Mouse (Mus musculus) limb, embryonic 13.5 days (tissue): ENCODE results near the gene Atn1. TPM values are rescaled to one million over a fixed set of nuclear protein-coding genes. Genes with fewer than 3 reads are reported as not detected.

ENCODE experiments used
- ATAC-seq: fragments of 200-750 bp; cut with Nextera tagmentation; 2 replicates; pipeline ENCODE4 v1.8.0; 2017; ENCODE audit warnings: low read depth, moderate number of reproducible peaks, moderate TSS enrichment; ENCODE audit not compliant: low FRiP score
- H3K27ac ChIP-seq: fragments of 300-500 bp; sonication (generic); 2 replicates; pipeline ENCODE4 v1.5.1; 2015; ENCODE audit warnings: inconsistent platforms, mild to moderate bottlenecking, moderate library complexity
- H3K27me3 ChIP-seq: fragments of 300-500 bp; sonication (generic); 2 replicates; pipeline ENCODE4 v1.6.1; 2015; ENCODE audit warnings: mild to moderate bottlenecking, inconsistent platforms
- H3K36me3 ChIP-seq: fragments of 300-500 bp; sonication (generic); 2 replicates; pipeline ENCODE4 v1.6.1; 2015; ENCODE audit warnings: inconsistent platforms, mild to moderate bottlenecking, moderate library complexity
- H3K4me1 ChIP-seq: fragments of 300-500 bp; sonication (generic); 2 replicates; pipeline ENCODE4 v1.6.1; 2015; ENCODE audit warnings: inconsistent platforms
- H3K4me2 ChIP-seq: fragments of 300-500 bp; sonication (generic); replicated peaks from 2 replicates; pipeline ENCODE4 v1.6.1; 2015; ENCODE audit warnings: inconsistent platforms, mild to moderate bottlenecking, moderate library complexity
- H3K4me3 ChIP-seq: fragments of 300-500 bp; sonication (generic); 2 replicates; pipeline ENCODE4 v1.5.1; 2015; ENCODE audit warnings: moderate library complexity, mild to moderate bottlenecking, inconsistent platforms
- H3K9ac ChIP-seq: fragments of 300-500 bp; sonication (generic); 2 replicates; pipeline ENCODE4 v1.6.1; 2015; ENCODE audit warnings: mild to moderate bottlenecking, inconsistent platforms
- H3K9me3 ChIP-seq: fragments of 300-500 bp; sonication (generic); 2 replicates; pipeline ENCODE4 v1.6.1; 2016; ENCODE audit warnings: inconsistent platforms
- WGBS: fragments of 180-500 bp; shearing (Covaris S2); methylation state at CpG from one replicate; pipeline ENCODE4 v1.1.7; 2015; 5-methylcytosine and 5-hydroxymethylcytosine counted together
- microRNA counts: library from miRNA; unstranded; fragments of <30 nt; microRNA quantifications from one replicate; lab custom pipeline; 2016
- microRNA-seq: library from miRNA; unstranded; fragments of <30 nt; microRNA quantifications from one replicate; pipeline ENCODE4, GENCODE M21; 2016
- polyA plus RNA-seq: library from polyadenylated mRNA; unstranded; fragments of >200 nt; fragmentation: Nextera tagmentation; extraction: Ambion mirVana; gene quantifications from 2 replicates; pipeline ENCODE4 v1.2.1, GENCODE M21; 2015

Atn1 gene
- polyA plus RNA-seq, 1 experiment from 2014 or later: 20.0 TPM

DNA sequence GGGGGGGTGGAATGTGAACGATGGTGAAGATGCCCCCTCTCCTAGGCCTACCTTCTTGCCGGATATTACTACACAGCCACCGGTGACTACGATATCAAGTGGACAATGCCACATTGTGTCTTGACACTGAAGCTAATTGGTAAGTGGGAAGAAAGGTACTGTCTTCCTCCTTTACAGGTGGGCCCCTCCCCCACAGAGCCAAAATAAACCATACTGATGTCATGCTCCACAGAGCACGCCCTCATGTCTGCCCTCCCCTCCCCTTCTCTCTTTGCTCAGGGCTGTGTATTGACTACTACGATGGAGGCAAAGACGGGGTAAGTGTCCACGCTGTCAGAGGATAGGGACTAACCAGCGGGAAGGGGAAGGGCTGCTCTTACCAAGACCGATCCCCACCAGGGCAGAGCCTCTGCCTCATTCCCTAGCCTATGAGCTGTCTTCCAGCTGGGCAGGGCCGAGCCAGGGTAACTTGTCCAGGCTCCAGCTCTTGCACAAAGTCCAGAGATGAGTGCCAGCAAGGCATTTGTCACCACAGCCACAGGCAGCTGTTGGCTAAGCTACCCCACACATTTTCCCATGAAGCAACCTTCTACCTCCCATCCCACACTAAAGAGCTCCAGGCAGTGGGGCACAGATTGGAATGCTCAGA lies 56.2 kb downstream of the Atn1 start:
- peaks cover 74% of the 10 kb centered on the region for H3K36me3 ChIP-seq
- ATAC-seq: peak; percentile 16; the same call in 1 of the 2 replicates
- no peak overlapping the region for H3K4me3 ChIP-seq
- no peaks in the 10 kb centered on the region for H3K27me3 ChIP-seq
- WGBS: 85% methylated on average over 11 of the region's 11 CpGs
- no peak overlapping the region for H3K4me2 ChIP-seq
- H3K27ac ChIP-seq: no peak overlapping the region
- H3K9me3 ChIP-seq: no peaks in the 10 kb centered on the region
- no peaks in the 10 kb centered on the region for H3K4me1 ChIP-seq
- 0 out of 2 replicates have a peak overlapping the region, but pooled peaks have one; percentile 25 for H3K9ac ChIP-seq

DNA sequence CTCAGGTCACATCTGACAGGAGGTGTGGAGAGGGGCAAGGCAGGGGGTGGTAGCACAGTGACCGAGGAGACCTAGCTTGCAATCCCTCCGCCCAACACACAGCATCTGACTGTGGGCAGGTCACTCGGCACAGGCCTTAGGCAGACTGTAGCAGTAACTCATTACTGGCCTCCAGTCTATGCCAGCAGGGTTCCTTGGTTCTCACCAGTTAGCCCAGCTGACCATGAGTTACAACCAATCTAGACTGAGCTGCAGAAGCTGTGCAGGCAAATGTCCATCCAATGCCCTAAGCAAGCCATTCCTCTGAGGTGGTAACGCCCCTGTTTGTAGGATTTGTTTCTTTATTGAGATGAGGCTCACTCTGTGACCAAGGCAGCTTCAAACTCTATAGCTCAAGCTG lies 57.0 kb downstream of the Atn1 start:
- 80% methylated on average over 4 of the region's 4 CpGs for WGBS
- no peak for ATAC-seq
- no peak overlapping the region for H3K4me2 ChIP-seq
- peaks cover 4% of the 10 kb centered on the region; the same call in 1 of the 2 replicates for H3K4me1 ChIP-seq
- H3K27me3 ChIP-seq: no peaks in the 10 kb centered on the region
- no peak overlapping the region for H3K4me3 ChIP-seq
- no peak overlapping the region for H3K9ac ChIP-seq
- H3K27ac ChIP-seq: no peak overlapping the region
- peaks cover 67% of the 10 kb centered on the region for H3K36me3 ChIP-seq
- no peaks in the 10 kb centered on the region for H3K9me3 ChIP-seq

DNA sequence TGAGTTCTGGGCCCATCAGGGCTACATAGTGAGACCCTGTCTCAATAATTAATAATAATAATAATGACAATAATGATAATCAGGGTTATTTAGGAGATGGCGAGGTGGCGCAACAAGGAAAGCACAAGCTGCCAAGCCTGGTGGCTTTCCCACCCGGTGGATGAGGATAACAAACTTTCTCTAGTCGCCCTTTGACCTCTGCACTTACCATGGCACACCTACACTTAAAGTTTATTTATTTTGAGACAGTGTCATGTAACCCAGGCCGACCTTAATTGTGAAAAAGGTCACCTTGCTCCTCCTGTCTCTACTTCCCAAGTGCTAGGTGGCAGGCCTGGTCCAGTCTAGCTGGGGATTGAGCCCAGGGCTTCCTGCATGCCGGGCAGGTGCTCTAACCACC lies 57.6 kb downstream of the Atn1 start:
- Histone ChIP-seq H3K27ac (no peak overlapping the region), H3K4me3 (no peak overlapping the region), H3K27me3 (no peaks in the 10 kb centered on the region), H3K36me3 (peaks cover 61% of the 10 kb centered on the region), H3K9me3 (no peaks in the 10 kb centered on the region), H3K9ac (no peak overlapping the region), H3K4me1 (peaks cover 9% of the 10 kb centered on the region; the same call in 1 of the 2 replicates), H3K4me2 (no peak overlapping the region)
- WGBS: 81% methylated on average over 6 of the region's 6 CpGs
- ATAC-seq: no peak

DNA sequence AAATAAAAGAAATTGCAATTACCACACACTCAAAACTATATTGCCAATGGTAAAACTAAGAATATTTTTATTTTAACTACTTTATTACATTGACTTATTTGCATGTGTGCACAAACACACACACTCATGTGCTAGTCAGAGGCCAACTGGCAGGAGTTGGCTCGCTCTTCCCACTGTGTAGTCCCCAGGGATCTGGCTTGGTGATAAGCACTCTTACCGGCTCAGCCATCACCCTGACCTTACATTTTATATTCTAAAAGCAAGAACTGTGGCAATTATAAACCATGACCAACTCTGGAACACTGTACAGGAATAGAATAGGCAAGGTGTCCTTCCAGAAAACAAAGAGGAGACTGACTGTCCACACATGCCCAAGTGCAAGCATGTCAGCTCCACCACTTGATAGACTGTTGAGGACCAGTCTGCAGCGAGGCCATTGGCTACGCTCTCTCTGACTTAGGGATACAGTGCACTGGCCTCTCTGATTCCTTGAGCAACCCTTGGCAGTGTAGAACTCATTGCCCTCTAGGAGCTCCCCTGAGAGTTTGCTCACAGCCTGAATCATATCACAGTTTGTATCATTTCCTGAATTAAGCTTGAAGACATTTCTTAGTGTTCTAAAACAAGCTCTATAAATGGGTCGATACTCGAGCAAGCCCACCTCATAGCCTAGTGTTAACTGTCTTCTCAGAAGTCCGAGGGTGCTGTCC lies 59.7 kb downstream of the Atn1 start:
- Histone ChIP-seq H3K4me1 (peaks cover 16% of the 10 kb centered on the region; the same call in 1 of the 2 replicates), H3K4me3 (no peak overlapping the region), H3K27me3 (no peaks in the 10 kb centered on the region), H3K9me3 (no peaks in the 10 kb centered on the region), H3K36me3 (peaks cover 39% of the 10 kb centered on the region), H3K4me2 (no peak overlapping the region), H3K27ac (no peak overlapping the region), H3K9ac (no peak overlapping the region)
- ATAC-seq: no peak
- 88% methylated on average over 7 of the region's 7 CpGs for WGBS

DNA sequence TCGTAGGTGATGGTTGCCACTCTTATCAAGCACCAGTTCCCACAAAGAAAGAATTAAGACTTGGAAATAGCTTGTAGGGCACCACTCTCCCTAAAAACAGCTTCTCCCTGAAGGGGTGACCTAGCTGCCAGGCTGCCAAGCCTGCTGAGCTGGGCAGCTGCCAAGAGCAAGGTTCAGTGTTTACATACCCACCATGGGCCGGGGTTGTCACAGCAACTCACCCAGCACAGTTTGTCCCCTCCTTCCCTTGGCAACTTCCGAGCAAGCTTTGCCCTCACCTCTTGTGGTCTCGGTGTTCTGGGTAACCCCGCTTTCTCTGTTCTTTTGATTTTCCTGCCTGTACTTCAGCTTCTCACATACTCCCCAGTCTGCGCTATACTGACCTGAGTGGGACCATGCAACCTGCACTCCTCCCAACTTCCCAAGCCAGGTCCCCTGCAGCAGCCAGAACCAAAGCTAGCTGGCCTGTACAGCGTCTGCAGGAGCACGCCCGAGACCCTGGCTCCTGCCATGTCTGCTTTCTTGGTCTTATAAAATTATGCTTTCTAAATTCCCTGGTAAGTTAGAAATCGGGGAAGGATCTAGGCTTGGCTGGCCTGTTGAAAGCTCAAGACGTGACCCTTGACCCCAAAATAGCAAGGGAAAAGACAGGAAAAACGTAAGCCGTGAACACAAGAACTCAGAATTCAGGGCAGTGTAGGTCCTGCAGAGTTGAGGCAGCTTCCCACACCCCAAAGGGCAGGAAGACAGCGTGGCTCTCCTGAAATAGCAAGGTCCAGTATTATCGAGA lies 62.0 kb downstream of the Atn1 start:
- no peak for ATAC-seq
- 78% methylated on average over 15 of the region's 15 CpGs for WGBS
- H3K9ac ChIP-seq: no peak overlapping the region
- peaks cover 17% of the 10 kb centered on the region for H3K36me3 ChIP-seq
- no peak overlapping the region for H3K4me3 ChIP-seq
- H3K4me1 ChIP-seq: peaks cover 16% of the 10 kb centered on the region; the same call in 1 of the 2 replicates
- no peak overlapping the region for H3K27ac ChIP-seq
- no peak overlapping the region for H3K4me2 ChIP-seq
- no peaks in the 10 kb centered on the region for H3K9me3 ChIP-seq
- no peaks in the 10 kb centered on the region for H3K27me3 ChIP-seq

DNA sequence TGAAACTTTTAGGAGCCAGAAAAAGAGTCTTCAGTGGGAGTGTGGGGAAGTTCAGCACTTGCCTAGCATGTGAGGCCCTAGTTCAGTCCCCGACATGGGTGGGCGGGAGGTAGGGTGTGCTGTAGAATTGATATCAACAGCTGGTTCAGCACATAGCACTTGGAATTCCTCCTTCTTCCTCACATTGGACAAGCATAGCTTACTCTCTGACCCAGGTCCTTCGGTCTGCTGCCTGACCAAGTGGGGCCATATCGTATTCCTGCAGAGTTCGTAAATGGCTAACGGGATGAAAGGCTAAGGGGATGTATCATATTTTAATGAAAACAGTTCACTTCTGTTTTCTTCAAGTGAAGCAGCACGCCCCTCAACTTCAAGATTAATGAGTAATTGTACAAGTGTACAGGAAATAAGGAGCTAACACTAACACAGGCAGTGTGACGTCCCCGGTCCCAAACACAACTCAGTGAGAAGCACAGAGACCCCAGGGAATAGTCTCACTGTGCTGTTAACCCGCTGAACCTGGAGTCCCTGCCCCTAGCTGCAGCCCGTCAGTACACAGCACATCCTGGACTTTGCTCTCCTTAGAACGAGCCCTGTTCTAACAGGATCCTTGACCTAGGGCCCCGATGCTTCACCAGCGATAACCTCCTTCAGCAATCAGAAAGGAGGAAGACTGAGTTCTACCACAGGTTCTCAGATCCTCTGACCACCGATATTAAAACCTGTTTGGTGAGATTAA lies 62.9 kb downstream of the Atn1 start:
- no peaks in the 10 kb centered on the region for H3K9me3 ChIP-seq
- no peak overlapping the region for H3K27ac ChIP-seq
- no peak overlapping the region for H3K4me3 ChIP-seq
- H3K4me1 ChIP-seq: peaks cover 16% of the 10 kb centered on the region; the same call in 1 of the 2 replicates
- no peak overlapping the region for H3K9ac ChIP-seq
- H3K36me3 ChIP-seq: peaks cover 10% of the 10 kb centered on the region; the same call in 1 of the 2 replicates
- no peaks in the 10 kb centered on the region for H3K27me3 ChIP-seq
- peak; percentile 68 for ATAC-seq
- 62% methylated on average over 15 of the region's 15 CpGs for WGBS
- no peak overlapping the region for H3K4me2 ChIP-seq

MicroRNA genes within 50 kb of the gene (microRNA counts, 519-probe panel; counts per million panel counts)
- microRNA mmu-miR-141 (lab: Ali Mortazavi, UCI) (2,562 counts per million, percentile 37 among the panel's probes with 10 or more counts), microRNA mmu-miR-200c (lab: Ali Mortazavi, UCI) (3,414 counts per million, percentile 60 among the panel's probes with 10 or more counts)

Small RNA genes within 50 kb of the gene (microRNA-seq; reads per million reads assigned to microRNA genes)
- gene Mir141: 263 reads per million, percentile 64 among the genes with 10 or more reads in this experiment
- gene Mir200c: 1,690 reads per million, percentile 80 among the genes with 10 or more reads in this experiment

Other genes starting within 250 kb of the Atn1 start
- gene C1ra, start 244.1 kb downstream of the Atn1 start, polyA plus RNA-seq: 0.80 and 1.3 TPM in 2 replicates
- 1.8 and 1.9 TPM in 2 replicates for gene C1s1, start 214.2 kb downstream of the Atn1 start, polyA plus RNA-seq
- gene C1rb, start 186.2 kb downstream of the Atn1 start, polyA plus RNA-seq: not detected in 2 replicates
- gene C1s2, start 120.4 kb downstream of the Atn1 start, polyA plus RNA-seq: 0.24 TPM in 1 of 2 replicates, not detected in the other
- 56.4 and 57.0 TPM in 2 replicates for gene Lpcat3, start 93.5 kb downstream of the Atn1 start, polyA plus RNA-seq
- 190 and 201 TPM in 2 replicates for gene Emg1, start 44.3 kb downstream of the Atn1 start, polyA plus RNA-seq
- gene Phb2, start 44.2 kb downstream of the Atn1 start, polyA plus RNA-seq: 324 and 325 TPM in 2 replicates
- 9.0 and 10.9 TPM in 2 replicates for gene Ptpn6, start 17.8 kb downstream of the Atn1 start, polyA plus RNA-seq
- 480 and 513 TPM in 2 replicates for gene Grcc10, start 15.2 kb downstream of the Atn1 start, polyA plus RNA-seq
- 0.11 TPM in 1 of 2 replicates, not detected in the other for gene Gm45234, start 503 bp downstream of the Atn1 start, polyA plus RNA-seq
- gene Eno2, start 13.1 kb upstream of the Atn1 start, polyA plus RNA-seq: 7.2 and 7.7 TPM in 2 replicates
- 0.59 and 0.86 TPM in 2 replicates for gene Lrrc23, start 23.2 kb upstream of the Atn1 start, polyA plus RNA-seq
- 10.4 and 12.3 TPM in 2 replicates for gene Spsb2, start 52.1 kb upstream of the Atn1 start, polyA plus RNA-seq
- 782 and 803 TPM in 2 replicates for gene Tpi1, start 57.8 kb upstream of the Atn1 start, polyA plus RNA-seq
- gene Usp5, start 73.0 kb upstream of the Atn1 start, polyA plus RNA-seq: 165 and 177 TPM in 2 replicates
- 166 and 172 TPM in 2 replicates for gene Cdca3, start 73.0 kb upstream of the Atn1 start, polyA plus RNA-seq
- 1.0 and 1.3 TPM in 2 replicates for gene Gnb3, start 83.8 kb upstream of the Atn1 start, polyA plus RNA-seq
- gene P3h3, start 101.2 kb upstream of the Atn1 start, polyA plus RNA-seq: 60.4 and 61.2 TPM in 2 replicates
- gene Gpr162, start 107.5 kb upstream of the Atn1 start, polyA plus RNA-seq: 2.9 and 3.5 TPM in 2 replicates
- gene Cd4, start 131.7 kb upstream of the Atn1 start, polyA plus RNA-seq: 0.04 and 0.15 TPM in 2 replicates
- gene Lag3, start 155.2 kb upstream of the Atn1 start, polyA plus RNA-seq: 1.7 and 3.1 TPM in 2 replicates
- gene Ptms, start 163.6 kb upstream of the Atn1 start, polyA plus RNA-seq: 303 and 321 TPM in 2 replicates
- gene Mlf2, start 174.9 kb upstream of the Atn1 start, polyA plus RNA-seq: 354 and 355 TPM in 2 replicates
- gene Cops7a, start 209.0 kb upstream of the Atn1 start, polyA plus RNA-seq: 128 and 133 TPM in 2 replicates
- gene Pianp, start 240.2 kb upstream of the Atn1 start, polyA plus RNA-seq: 15.7 and 19.0 TPM in 2 replicates